Comparison of ENCODE assay signal across 15 mouse cellular contexts in genomic region chr11:9113189-9113588, GRCm38 (mm10). TPM values are rescaled to one million over a fixed set of nuclear protein-coding genes. Genes with fewer than 3 reads are reported as not detected.
"Had no signal": no experiment of that assay in that cellular context is flagged by ENCODE, and none has a peak within 500 bp of the region (broad histone marks: within the 10 kb centered on the region; RNA-seq: fewer than 3 reads in every experiment).

No protein-coding gene starts in this region.

- ATAC-seq: midbrain, embryonic 15.5 days had no signal

- H3K9me3 ChIP-seq: limb, embryonic 12.5 days; lung, embryonic 15.5 days; midbrain, embryonic 15.5 days; neural tube, embryonic 13.5 days had no signal

- H3K4me3 ChIP-seq: layer of hippocampus, adult 2 months; limb, embryonic 12.5 days; lung, embryonic 15.5 days; midbrain, embryonic 15.5 days; neural tube, embryonic 13.5 days had no signal

- DNase-seq: kidney, postnatal 10 days; kidney, postnatal 4 days; lung, postnatal 14 days; retina, postnatal 1 day; right cerebral cortex, postnatal 4 days; spleen, adult 18-20 months; thymus, adult 18-20 months; thymus, postnatal 14 days had no signal

- H3K4me2 ChIP-seq: limb, embryonic 12.5 days; lung, embryonic 15.5 days; midbrain, embryonic 11.5 days; midbrain, embryonic 15.5 days; neural tube, embryonic 13.5 days had no signal

- H3K9ac ChIP-seq: limb, embryonic 12.5 days; lung, embryonic 15.5 days; midbrain, embryonic 15.5 days; neural tube, embryonic 13.5 days had no signal

- H3K36me3 ChIP-seq: limb, embryonic 12.5 days; lung, embryonic 15.5 days; midbrain, embryonic 15.5 days; neural tube, embryonic 13.5 days had no signal

- H3K27ac ChIP-seq: layer of hippocampus, adult 2 months; limb, embryonic 12.5 days; lung, embryonic 15.5 days; macrophage; midbrain, embryonic 15.5 days; neural tube, embryonic 13.5 days had no signal

RNA-seq across cellular contexts. Expression of gene Upp1, which starts 4.7 kb away (rescaled TPM):
- polyA plus RNA-seq: macrophage had no signal
